Mouse (Mus musculus): ENCODE measurements at regions not wholly inside any gene's neighbourhood (a gene's known extent, or its start where the extent isn't known, plus 50 kb on each side); places are given as distances from the start of the nearest gene placed in this dataset.

GRCm38 (mm10) chr5:133666473-133666872 lies 433.0 kb upstream of the Castor2 start:
- TF ChIP-seq HCFC1 (IDR thresholded peaks at IDR 0.05; ENCODE audit: low read depth, low read length) (no peak), GABPA (IDR thresholded peaks at IDR 0.05; ENCODE audit: insufficient replicate concordance, low read depth, low read length) (no peak), EP300 (IDR thresholded peaks at IDR 0.05; ENCODE audit: low read length) (no peak), CHD2 (IDR thresholded peaks at IDR 0.05; ENCODE audit: low read length) (no peak), USF2 (conservative IDR thresholded peaks at IDR 0.05; ENCODE audit: low read depth, low read length) (no peak)

Measured in CH12.LX (cell line).